Mouse (Mus musculus): Measurements from ENCODE around the gene Tshz2. TPM values are rescaled to one million over a fixed set of nuclear protein-coding genes. Genes with fewer than 3 reads are reported as not detected.
"Not testable (repeated sequence)": the region's sequence is repeated elsewhere in the genome, so short reads cannot be mapped to it uniquely, and the experiment has no call there.

Tshz2 gene
- polyA plus RNA-seq, 1 experiment from 2014 or later, result 43.0 TPM

GRCm38 (mm10) chr2:169834602-169835001, 201.8 kb downstream of the Tshz2 start:
- Histone ChIP-seq H3K36me3 (no peaks in the 10 kb centered on the region), H3K4me1 (replicated peaks) (peaks cover 45% of the 10 kb centered on the region), H3K4me3 (no peak overlapping the region), H3K4me2 (no peak overlapping the region), H3K27me3 (no peaks in the 10 kb centered on the region), H3K9me3 (no peaks in the 10 kb centered on the region), H3K27ac (0 out of 2 replicates have a peak overlapping the region, but pooled peaks have one; percentile 13), H3K9ac (no peak overlapping the region)
- no peak for ATAC-seq (ENCODE audit: low FRiP score)
- WGBS, result 26% methylated on average over 7 of the region's 7 CpGs

- Histone ChIP-seq H3K9me3 (no peaks in the 10 kb centered on the region), H3K36me3 (no peaks in the 10 kb centered on the region), H3K27ac (no peak overlapping the region), H3K4me3 (no peak overlapping the region), H3K4me1 (replicated peaks) (peaks cover 50% of the 10 kb centered on the region), H3K9ac (no peak overlapping the region), H3K27me3 (no peaks in the 10 kb centered on the region), H3K4me2 (no peak overlapping the region)
- 78% methylated on average over 7 of the region's 7 CpGs for WGBS
- ATAC-seq (ENCODE audit: low FRiP score), result no peak
These were observed 204.3 kb downstream of the Tshz2 start for GRCm38 (mm10) chr2:169837031-169837605.

- WGBS, result 97% methylated on average over 13 of the region's 13 CpGs
- no peak overlapping the region for H3K4me3 ChIP-seq
- no peaks in the 10 kb centered on the region for H3K9me3 ChIP-seq
- no peaks in the 10 kb centered on the region for H3K36me3 ChIP-seq
- no peak for ATAC-seq (ENCODE audit: low FRiP score)
- no peaks in the 10 kb centered on the region for H3K27me3 ChIP-seq
- H3K4me1 ChIP-seq (replicated peaks), result peaks cover 36% of the 10 kb centered on the region
- no peak overlapping the region for H3K9ac ChIP-seq
- no peak overlapping the region for H3K27ac ChIP-seq
- H3K4me2 ChIP-seq, result no peak overlapping the region
These were observed 205.7 kb downstream of the Tshz2 start for GRCm38 (mm10) chr2:169838521-169838920.

GRCm38 (mm10) chr2:169841442-169841841, 208.6 kb downstream of the Tshz2 start:
- WGBS, result 74% methylated on average over 10 of the region's 10 CpGs
- Histone ChIP-seq H3K4me1 (replicated peaks) (peaks cover 20% of the 10 kb centered on the region; the same call in 1 of the 2 replicates), H3K4me2 (no peak overlapping the region), H3K27me3 (no peaks in the 10 kb centered on the region), H3K4me3 (no peak overlapping the region), H3K9me3 (no peaks in the 10 kb centered on the region), H3K27ac (no peak overlapping the region), H3K9ac (no peak overlapping the region), H3K36me3 (no peaks in the 10 kb centered on the region)
- ATAC-seq (ENCODE audit: low FRiP score), result no peak

GRCm38 (mm10) chr2:169842494-169842893, 209.7 kb downstream of the Tshz2 start:
- Histone ChIP-seq H3K36me3 (no peaks in the 10 kb centered on the region), H3K9ac (no peak overlapping the region), H3K27ac (no peak overlapping the region), H3K4me1 (replicated peaks) (peaks cover 29% of the 10 kb centered on the region), H3K4me2 (no peak overlapping the region), H3K9me3 (no peaks in the 10 kb centered on the region), H3K27me3 (no peaks in the 10 kb centered on the region), H3K4me3 (no peak overlapping the region)
- no peak for ATAC-seq (ENCODE audit: low FRiP score)
- 82% methylated on average over 6 of the region's 6 CpGs for WGBS

GRCm38 (mm10) chr2:169843553-169843952, 210.7 kb downstream of the Tshz2 start:
- H3K4me1 ChIP-seq (replicated peaks), result peaks cover 30% of the 10 kb centered on the region
- ATAC-seq (ENCODE audit: low FRiP score), result no peak

GRCm38 (mm10) chr2:169849077-169849476, 216.3 kb downstream of the Tshz2 start:
- Histone ChIP-seq H3K9me3 (no peaks in the 10 kb centered on the region), H3K36me3 (no peaks in the 10 kb centered on the region), H3K9ac (no peak overlapping the region), H3K4me3 (no peak overlapping the region), H3K4me1 (replicated peaks) (peaks cover 16% of the 10 kb centered on the region), H3K4me2 (no peak overlapping the region), H3K27ac (0 out of 2 replicates have a peak overlapping the region, but pooled peaks have one; percentile 40), H3K27me3 (no peaks in the 10 kb centered on the region)
- ATAC-seq (ENCODE audit: low FRiP score), result peak; percentile 36; the same call in 1 of the 2 replicates
- 36% methylated on average over 7 of the region's 7 CpGs for WGBS

More at GRCm38 (mm10) chr2:169843553-169843952, 210.7 kb downstream of the Tshz2 start:
- H3K9ac ChIP-seq, result no peak overlapping the region
- no peak overlapping the region for H3K4me3 ChIP-seq
- no peak overlapping the region for H3K27ac ChIP-seq
- no peaks in the 10 kb centered on the region for H3K36me3 ChIP-seq
- 70% methylated on average over 6 of the region's 6 CpGs for WGBS
- no peaks in the 10 kb centered on the region for H3K27me3 ChIP-seq
- no peaks in the 10 kb centered on the region for H3K9me3 ChIP-seq
- H3K4me2 ChIP-seq, result no peak overlapping the region

- Histone ChIP-seq H3K27ac (no peak overlapping the region), H3K36me3 (no peaks in the 10 kb centered on the region), H3K9me3 (no peaks in the 10 kb centered on the region), H3K4me3 (no peak overlapping the region), H3K4me1 (replicated peaks) (peaks cover 16% of the 10 kb centered on the region), H3K27me3 (no peaks in the 10 kb centered on the region), H3K9ac (no peak overlapping the region), H3K4me2 (no peak overlapping the region)
- 83% methylated on average over 3 of the region's 3 CpGs for WGBS
- ATAC-seq (ENCODE audit: low FRiP score), result no peak
These were observed 216.7 kb downstream of the Tshz2 start for GRCm38 (mm10) chr2:169849541-169849940.

GRCm38 (mm10) chr2:169851606-169852005, 218.8 kb downstream of the Tshz2 start:
- peaks cover 16% of the 10 kb centered on the region for H3K4me1 ChIP-seq (replicated peaks)
- no peaks in the 10 kb centered on the region for H3K27me3 ChIP-seq
- H3K4me3 ChIP-seq, result no peak overlapping the region
- WGBS, result 86% methylated on average over 5 of the region's 5 CpGs
- ATAC-seq (ENCODE audit: low FRiP score), result no peak
- no peaks in the 10 kb centered on the region for H3K36me3 ChIP-seq
- no peaks in the 10 kb centered on the region for H3K9me3 ChIP-seq
- H3K4me2 ChIP-seq, result no peak overlapping the region
- no peak overlapping the region for H3K27ac ChIP-seq
- H3K9ac ChIP-seq, result no peak overlapping the region

GRCm38 (mm10) chr2:169854491-169854890, 221.7 kb downstream of the Tshz2 start:
- no peaks in the 10 kb centered on the region for H3K36me3 ChIP-seq
- H3K9me3 ChIP-seq, result no peaks in the 10 kb centered on the region
- H3K4me1 ChIP-seq (replicated peaks), result peaks cover 7% of the 10 kb centered on the region
- H3K27me3 ChIP-seq, result no peaks in the 10 kb centered on the region
- ATAC-seq (ENCODE audit: low FRiP score), result no peak
- H3K27ac ChIP-seq, result no peak overlapping the region
- 86% methylated on average over 11 of the region's 11 CpGs for WGBS
- no peak overlapping the region for H3K4me3 ChIP-seq
- H3K9ac ChIP-seq, result no peak overlapping the region
- H3K4me2 ChIP-seq, result no peak overlapping the region

GRCm38 (mm10) chr2:169857041-169857440, 224.2 kb downstream of the Tshz2 start:
- H3K4me1 ChIP-seq (replicated peaks), result peaks cover 27% of the 10 kb centered on the region
- H3K9me3 ChIP-seq; ATAC-seq (ENCODE audit: low FRiP score); H3K36me3 ChIP-seq; H3K9ac ChIP-seq; H3K27ac ChIP-seq; H3K27me3 ChIP-seq; H3K4me3 ChIP-seq; H3K4me2 ChIP-seq: not testable (repeated sequence)

GRCm38 (mm10) chr2:169859078-169859855, 226.5 kb downstream of the Tshz2 start:
- Histone ChIP-seq H3K27ac (no peak overlapping the region), H3K27me3 (no peaks in the 10 kb centered on the region), H3K4me3 (no peak overlapping the region), H3K36me3 (no peaks in the 10 kb centered on the region), H3K9me3 (no peaks in the 10 kb centered on the region), H3K4me1 (replicated peaks) (peaks cover 37% of the 10 kb centered on the region), H3K9ac (no peak overlapping the region), H3K4me2 (no peak overlapping the region)
- no peak for ATAC-seq (ENCODE audit: low FRiP score)
- 47% methylated on average over 4 of the region's 4 CpGs for WGBS

- Histone ChIP-seq H3K4me1 (replicated peaks) (peaks cover 37% of the 10 kb centered on the region), H3K4me3 (no peak overlapping the region), H3K9ac (no peak overlapping the region), H3K36me3 (no peaks in the 10 kb centered on the region), H3K27ac (peak overlapping the region; percentile 20), H3K27me3 (no peaks in the 10 kb centered on the region), H3K4me2 (no peak overlapping the region), H3K9me3 (no peaks in the 10 kb centered on the region)
- WGBS, result 42% methylated on average over 5 of the region's 5 CpGs
- ATAC-seq (ENCODE audit: low FRiP score), result no peak
These were observed 228.1 kb downstream of the Tshz2 start for GRCm38 (mm10) chr2:169860895-169861294.

Data from hindbrain, embryonic 13.5 days (tissue).